Mouse (Mus musculus) yolk sac, embryonic 10.5 days (tissue): ENCODE data around the gene Casp3.

Source experiments
- DNase-seq: peaks from one replicate; pipeline ENCODE4 v3.0.0-alpha.2; 2017; ENCODE audit warnings: low spot score

Gene Casp3

GRCm38 (mm10) chr8:46606930-46607329, 10.2 kb upstream of the Casp3 start:
- no peak for DNase-seq

- no peak for DNase-seq
These were observed 5.5 kb upstream of the Casp3 start for GRCm38 (mm10) chr8:46611557-46611956.

GRCm38 (mm10) chr8:46612913-46613312, 4.2 kb upstream of the Casp3 start:
- DNase-seq = no peak

GRCm38 (mm10) chr8:46613377-46613776, 3.7 kb upstream of the Casp3 start:
- DNase-seq = no peak

GRCm38 (mm10) chr8:46615936-46616335, 1.2 kb upstream of the Casp3 start:
- DNase-seq = no peak

GRCm38 (mm10) chr8:46617690-46618620, 864 bp downstream of the Casp3 start:
- no peak for DNase-seq

- DNase-seq = no peak
These were observed 1.7 kb downstream of the Casp3 start for GRCm38 (mm10) chr8:46618639-46619320.

- DNase-seq = no peak
These were observed 5.6 kb downstream of the Casp3 start for GRCm38 (mm10) chr8:46622446-46623270.

GRCm38 (mm10) chr8:46625166-46625565, 8.1 kb downstream of the Casp3 start:
- DNase-seq = no peak

GRCm38 (mm10) chr8:46626642-46627041, 9.6 kb downstream of the Casp3 start:
- no peak for DNase-seq

- DNase-seq = no peak
These were observed 10.8 kb downstream of the Casp3 start for GRCm38 (mm10) chr8:46627881-46628280.

GRCm38 (mm10) chr8:46628645-46629044, 11.6 kb downstream of the Casp3 start:
- DNase-seq = no peak

- DNase-seq = no peak
These were observed 13.3 kb downstream of the Casp3 start for GRCm38 (mm10) chr8:46630422-46630821.

- no peak for DNase-seq
These were observed 13.8 kb downstream of the Casp3 start for GRCm38 (mm10) chr8:46630932-46631331.

- peak; percentile 16 for DNase-seq
These were observed 22.0 kb downstream of the Casp3 start for GRCm38 (mm10) chr8:46639010-46639571.

- DNase-seq = no peak
These were observed 22.8 kb downstream of the Casp3 start for GRCm38 (mm10) chr8:46639852-46640251.

- DNase-seq = no peak
These were observed 24.2 kb downstream of the Casp3 start for GRCm38 (mm10) chr8:46641272-46641671.

GRCm38 (mm10) chr8:46648421-46648820, 31.3 kb downstream of the Casp3 start:
- DNase-seq = no peak

GRCm38 (mm10) chr8:46651872-46652271, 34.8 kb downstream of the Casp3 start:
- DNase-seq = no peak

GRCm38 (mm10) chr8:46655919-46656318, 38.8 kb downstream of the Casp3 start:
- DNase-seq = no peak

- DNase-seq = peak; percentile 13
These were observed 54.4 kb downstream of the Casp3 start for GRCm38 (mm10) chr8:46671496-46671895.
